Mouse (Mus musculus) erythroblast, adult 5-6 weeks (primary cell): Measurements from ENCODE around the gene Prorsd1. TPM values are rescaled to one million over a fixed set of nuclear protein-coding genes. Genes with fewer than 3 reads are reported as not detected.

ENCODE experiments used
- ATAC-seq: replicated peaks from 2 replicates; pipeline ENCODE4 v1.8.0; 2016; ENCODE audit warnings: moderate number of reproducible peaks, mild to moderate bottlenecking, moderate TSS enrichment, inconsistent platforms; ENCODE audit not compliant: poor library complexity, low FRiP score, severe bottlenecking
- total RNA-seq, 2 experiments: library from RNA; stranded (forward) in 1 of 2; stranded (reverse) in 1 of 2; fragments of 150-400 nt in 1 of 2; fragments of 200-764, 138-1000 nt in 1 of 2; gene quantifications; 2 replicates each; pipeline versions ENCODE4 v1.2.3 to v1.2.4; 2015 to 2017; ENCODE audit warnings: low replicate concordance in 2 of 2

Prorsd1 gene
- total RNA-seq, 2 experiments from 2014 or later: 13.6 to 17.7 TPM

GRCm38 (mm10) chr11:29504899-29505625 is 9.8 kb downstream of the Prorsd1 start:
- no peak for ATAC-seq

DNA sequence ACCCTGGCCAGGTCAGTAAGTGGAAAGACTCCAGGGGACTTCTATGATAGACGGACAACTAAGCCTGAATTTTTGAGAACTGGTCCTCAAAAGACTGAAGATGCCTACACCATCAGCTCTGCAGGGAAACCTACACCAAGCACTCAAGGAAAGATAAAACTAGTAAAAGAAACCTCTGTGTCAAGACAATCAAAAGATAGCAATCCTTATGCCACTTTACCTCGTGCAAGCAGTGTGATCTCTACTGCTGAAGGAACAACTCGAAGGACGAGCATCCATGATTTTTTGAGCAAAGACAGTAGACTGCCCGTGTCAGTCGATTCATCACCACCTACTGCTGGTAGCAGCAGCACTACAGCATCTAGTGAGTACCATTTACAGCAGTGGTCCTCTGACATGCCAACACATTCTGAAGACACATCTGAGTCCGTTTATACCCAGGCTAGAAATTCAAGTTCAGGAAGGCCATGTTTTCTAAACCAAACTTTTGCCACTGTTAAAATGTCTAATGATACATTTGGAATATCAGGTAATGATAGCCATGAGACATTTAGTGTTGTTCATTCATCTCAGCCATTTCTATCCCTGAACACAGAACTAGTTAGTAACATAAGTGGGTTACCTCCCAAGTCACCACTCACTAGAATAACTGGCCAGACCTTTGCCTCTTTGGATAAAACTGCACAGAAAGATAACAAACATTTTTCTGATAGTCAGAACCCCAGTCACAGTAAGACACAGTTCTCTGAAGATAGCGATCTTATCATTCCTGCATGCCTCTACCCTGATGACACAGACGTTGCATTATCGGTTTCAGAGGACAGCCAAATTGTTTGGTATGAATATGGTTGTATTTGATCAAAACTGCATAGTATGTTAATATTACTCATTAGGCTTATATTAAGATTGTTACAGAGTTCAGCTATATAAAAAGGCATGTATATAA is 10.6 kb downstream of the Prorsd1 start:
- 0 out of 2 replicates have a peak, but pooled peaks have one; percentile 60 for ATAC-seq

GRCm38 (mm10) chr11:29496962-29497361 is 17.9 kb downstream of the Prorsd1 start:
- ATAC-seq: no peak

- no peak for ATAC-seq
Observed at GRCm38 (mm10) chr11:29493135-29493534, 21.7 kb downstream of the Prorsd1 start.

DNA sequence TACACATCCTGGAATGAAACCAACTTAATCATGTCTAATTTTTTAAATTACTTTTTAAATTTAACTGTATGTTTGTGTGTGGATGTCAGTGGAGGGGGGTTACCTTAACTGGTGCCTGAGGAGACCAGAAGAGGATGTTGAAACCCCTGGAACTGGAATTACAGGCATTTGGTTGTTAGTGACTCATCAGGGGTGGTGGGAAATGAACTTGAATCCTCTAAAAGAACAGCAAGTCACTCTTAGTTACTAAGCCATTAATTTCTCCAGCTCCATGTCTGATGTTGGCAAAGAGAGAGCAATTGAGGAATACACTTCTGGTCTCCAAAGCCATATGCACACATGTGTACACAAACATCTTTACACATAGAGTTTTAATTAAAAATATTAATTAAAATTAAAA is 40.2 kb downstream of the Prorsd1 start:
- ATAC-seq: no peak

Other genes starting within 250 kb of the Prorsd1 start
- 14.6 and 15.0 TPM in 2 replicates for gene Ccdc88a, start 141.4 kb downstream of the Prorsd1 start, total RNA-seq (2015; ENCODE audit: low replicate concordance)
- gene Ccdc88a, start 141.4 kb downstream of the Prorsd1 start, total RNA-seq (2017; ENCODE audit: low replicate concordance): 12.3 and 15.4 TPM in 2 replicates
- gene Mtif2, start 11.4 kb upstream of the Prorsd1 start, total RNA-seq (2015; ENCODE audit: low replicate concordance): 2.3 and 4.2 TPM in 2 replicates
- 11.1 and 15.8 TPM in 2 replicates for gene Mtif2, start 11.4 kb upstream of the Prorsd1 start, total RNA-seq (2017; ENCODE audit: low replicate concordance)
- gene Clhc1, start 32.9 kb upstream of the Prorsd1 start, total RNA-seq (2015; ENCODE audit: low replicate concordance): not detected in 2 replicates
- not detected in 2 replicates for gene Clhc1, start 32.9 kb upstream of the Prorsd1 start, total RNA-seq (2017; ENCODE audit: low replicate concordance)
- 450 and 571 TPM in 2 replicates for gene Rps27a, start 33.1 kb upstream of the Prorsd1 start, total RNA-seq (2015; ENCODE audit: low replicate concordance)
- 170 and 268 TPM in 2 replicates for gene Rps27a, start 33.1 kb upstream of the Prorsd1 start, total RNA-seq (2017; ENCODE audit: low replicate concordance)
- 21.1 and 25.0 TPM in 2 replicates for gene Rtn4, start 177.9 kb upstream of the Prorsd1 start, total RNA-seq (2015; ENCODE audit: low replicate concordance)
- 27.6 and 37.3 TPM in 2 replicates for gene Rtn4, start 177.9 kb upstream of the Prorsd1 start, total RNA-seq (2017; ENCODE audit: low replicate concordance)